Mouse (Mus musculus): Measurements from ENCODE around the gene Srsf1.

- TF ChIP-seq EP300 (IDR thresholded peaks at IDR 0.05) = no peak
- no peak for TF ChIP-seq CTCF (IDR thresholded peaks at IDR 0.05)
Observed at GRCm38 (mm10) chr11:88091949-88092348, 44.8 kb downstream of the Srsf1 start.
